Mouse (Mus musculus): ENCODE results near the gene Rbak.

DNA sequence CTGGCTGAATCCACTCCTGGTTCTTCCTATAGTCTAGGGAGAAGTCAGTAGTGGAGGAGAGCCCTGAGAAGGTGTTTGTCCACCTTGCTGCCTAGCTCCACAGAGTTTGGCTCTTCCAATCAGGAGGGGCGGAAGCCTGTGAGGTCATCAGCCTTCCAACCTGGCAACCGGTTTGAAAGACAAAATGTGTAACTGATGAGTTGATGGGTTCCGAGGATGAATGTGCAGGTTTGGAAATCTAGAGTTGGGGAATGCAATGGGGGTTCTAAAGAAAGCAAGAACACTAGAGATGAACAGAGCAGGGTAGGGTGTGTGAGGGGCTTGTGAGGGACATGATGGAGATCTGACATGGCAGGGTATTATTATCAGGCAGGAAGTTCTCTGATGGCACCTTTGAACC lies 46.2 kb upstream of the Rbak start, which contains the start of gene Spdye4a:
- TF ChIP-seq CTCF (IDR thresholded peaks at IDR 0.05; ENCODE audit: extremely low read depth, insufficient read depth, low read length), result no peak
- TF ChIP-seq POLR2A (IDR thresholded peaks at IDR 0.05; ENCODE audit: extremely low read depth, insufficient read depth, low read length), result no peak

All from cortical plate, adult 2 months (tissue).